Comparison of ENCODE assay signal across 8 mouse cellular contexts in genomic region chr15:77934326-77934725, GRCm38 (mm10). TPM values are rescaled to one million over a fixed set of nuclear protein-coding genes. Genes with fewer than 3 reads are reported as not detected.
A peak's percentile ranks its signal among the peaks of the same experiment; 100 is the strongest.
DNase-seq lines count a peak whose midpoint lies in the region; ATAC-seq and TF ChIP-seq lines count a peak whose summit lies in the region.

No protein-coding gene starts in this region.

- no peak overlapping the region for H3K4me3 ChIP-seq in hindbrain, embryonic 10.5 days
- H3K4me3 ChIP-seq in hindbrain, embryonic 14.5 days (replicated peaks; ENCODE audit: low read length), result no peak overlapping the region
- H3K4me3 ChIP-seq in hindbrain, postnatal 0 days (ENCODE audit: low read length), result no peak overlapping the region

- no peak for ATAC-seq in hindbrain, embryonic 14.5 days (ENCODE audit: low FRiP score)
- ATAC-seq in hindbrain, postnatal 0 days, result no peak

- H3K36me3 ChIP-seq in hindbrain, embryonic 10.5 days, result no peaks in the 10 kb centered on the region
- H3K36me3 ChIP-seq in hindbrain, embryonic 14.5 days (replicated peaks; ENCODE audit: control insufficient read depth, insufficient read depth), result no peaks in the 10 kb centered on the region
- no peaks in the 10 kb centered on the region for H3K36me3 ChIP-seq in hindbrain, postnatal 0 days (ENCODE audit: insufficient read depth, low read length)

- peak overlapping the region; percentile 67; the same call in 1 of the 2 replicates for H3K27ac ChIP-seq in hindbrain, embryonic 10.5 days
- no peak overlapping the region for H3K27ac ChIP-seq in hindbrain, embryonic 14.5 days
- peak overlapping the region; percentile 52; the same call in 1 of the 2 replicates for H3K27ac ChIP-seq in hindbrain, postnatal 0 days

- H3K9me3 ChIP-seq in hindbrain, embryonic 10.5 days, result no peaks in the 10 kb centered on the region
- H3K9me3 ChIP-seq in hindbrain, embryonic 14.5 days (ENCODE audit: control insufficient read depth, low read length), result no peaks in the 10 kb centered on the region
- H3K9me3 ChIP-seq in hindbrain, postnatal 0 days (ENCODE audit: low read length), result no peaks in the 10 kb centered on the region

- WGBS in hindbrain, embryonic 10.5 days, result 77% methylated on average over 11 of the region's 11 CpGs
- 76% methylated on average over 11 of the region's 11 CpGs for WGBS in hindbrain, embryonic 14.5 days
- 69% methylated on average over 11 of the region's 11 CpGs for WGBS in hindbrain, postnatal 0 days

- H3K27me3 ChIP-seq in hindbrain, embryonic 10.5 days (ENCODE audit: insufficient read depth, poor library complexity, severe bottlenecking), result no peaks in the 10 kb centered on the region
- no peaks in the 10 kb centered on the region for H3K27me3 ChIP-seq in hindbrain, embryonic 14.5 days (ENCODE audit: control insufficient read depth, insufficient read depth, low read length)
- no peaks in the 10 kb centered on the region for H3K27me3 ChIP-seq in hindbrain, postnatal 0 days (ENCODE audit: insufficient read depth, low read length)

- H3K9ac ChIP-seq in hindbrain, embryonic 14.5 days, result no peak overlapping the region
- no peak overlapping the region for H3K9ac ChIP-seq in hindbrain, postnatal 0 days (replicated peaks; ENCODE audit: low read length)

- no peak for DNase-seq in hindbrain, embryonic 10.5 days (ENCODE audit: low spot score)
- no peak for DNase-seq in hindbrain, embryonic 14.5 days (ENCODE audit: low spot score)
- peak; percentile 89 for DNase-seq in 3134 (ENCODE audit: extremely low read depth, insufficient read length, low spot score)
- DNase-seq in brain, adult 2 months (ENCODE audit: low read depth, low spot score), result peak; percentile 32
- DNase-seq in hindbrain, postnatal 0 days (ENCODE audit: low spot score), result no peak
- DNase-seq in spleen, postnatal 14 days (ENCODE audit: low spot score in 2 of 2), result no peak
- DNase-seq in layer of hippocampus, adult 9-11 months, result no peak
- DNase-seq in c-Kit-positive CD71-positive TER-119-positive erythroid progenitor cells, embryonic 14.5 days (ENCODE audit: low spot score), result no peak

- no peak overlapping the region for H3K4me2 ChIP-seq in hindbrain, embryonic 14.5 days (replicated peaks)
- no peak overlapping the region; the same call in 1 of the 2 replicates for H3K4me2 ChIP-seq in hindbrain, postnatal 0 days (ENCODE audit: low read depth, low read length)

- TF ChIP-seq CTCF in hindbrain, postnatal 0 days (IDR thresholded peaks at IDR 0.05; ENCODE audit: low read depth), result no peak

- H3K4me1 ChIP-seq in hindbrain, embryonic 10.5 days (replicated peaks), result peaks cover 22% of the 10 kb centered on the region
- peaks cover 13% of the 10 kb centered on the region for H3K4me1 ChIP-seq in hindbrain, embryonic 14.5 days (replicated peaks; ENCODE audit: control insufficient read depth, insufficient read depth, low read length)
- H3K4me1 ChIP-seq in hindbrain, postnatal 0 days (ENCODE audit: insufficient read depth, low read length), result peaks cover 14% of the 10 kb centered on the region

RNA-seq across cellular contexts. Expression of gene Txn2, which starts 5.5 kb away (rescaled TPM):
- 286 and 294 TPM in 2 replicates for polyA plus RNA-seq in hindbrain, embryonic 10.5 days (2016; fragmentation: Nextera tagmentation; extraction: Ambion mirVana)
- 207 and 216 TPM in 2 replicates for polyA plus RNA-seq in hindbrain, embryonic 14.5 days (2014; fragmentation: Nextera tagmentation; extraction: Ambion mirVana)
- 46.4 and 52.5 TPM in 2 replicates for total RNA-seq in hindbrain, postnatal 0 days (2014; rRNA removed)
- 212 and 215 TPM in 2 replicates for polyA plus RNA-seq in hindbrain, postnatal 0 days (2015; fragmentation: Nextera tagmentation; extraction: Ambion mirVana)

RNA-seq across cellular contexts. Expression of gene Foxred2, which starts 22.2 kb away (rescaled TPM):
- polyA plus RNA-seq in hindbrain, embryonic 10.5 days (2016; fragmentation: Nextera tagmentation; extraction: Ambion mirVana), result 5.5 and 5.9 TPM in 2 replicates
- 10.7 and 10.8 TPM in 2 replicates for polyA plus RNA-seq in hindbrain, embryonic 14.5 days (2014; fragmentation: Nextera tagmentation; extraction: Ambion mirVana)
- 26.5 and 38.7 TPM in 2 replicates for total RNA-seq in hindbrain, postnatal 0 days (2014; rRNA removed)
- 9.1 and 9.8 TPM in 2 replicates for polyA plus RNA-seq in hindbrain, postnatal 0 days (2015; fragmentation: Nextera tagmentation; extraction: Ambion mirVana)

RNA-seq across cellular contexts. Expression of gene Eif3d, which starts 36.3 kb away (rescaled TPM):
- 241 and 255 TPM in 2 replicates for polyA plus RNA-seq in hindbrain, embryonic 10.5 days (2016; fragmentation: Nextera tagmentation; extraction: Ambion mirVana)
- 167 and 177 TPM in 2 replicates for polyA plus RNA-seq in hindbrain, embryonic 14.5 days (2014; fragmentation: Nextera tagmentation; extraction: Ambion mirVana)
- 121 and 139 TPM in 2 replicates for total RNA-seq in hindbrain, postnatal 0 days (2014; rRNA removed)
- polyA plus RNA-seq in hindbrain, postnatal 0 days (2015; fragmentation: Nextera tagmentation; extraction: Ambion mirVana), result 143 and 155 TPM in 2 replicates

Comparison
In these comparisons a context has a peak if more than half of its experiments do, and no peak if none do; other contexts are left out.
1. DNase-seq: peak in 3134 (single experiment) and brain, adult 2 months (single experiment); none in hindbrain, embryonic 10.5 days (single experiment), hindbrain, embryonic 14.5 days (single experiment), hindbrain, postnatal 0 days (single experiment), spleen, postnatal 14 days (0 of 2), layer of hippocampus, adult 9-11 months (single experiment) and c-Kit-positive CD71-positive TER-119-positive erythroid progenitor cells, embryonic 14.5 days (single experiment).